Mouse (Mus musculus): ENCODE results near the gene Tspoap1. TPM values are rescaled to one million over a fixed set of nuclear protein-coding genes. Genes with fewer than 3 reads are reported as not detected.

Gene Tspoap1
- total and polyA plus RNA-seq, 3 experiments: 12.3 to 36.9 (median 12.8) TPM

DNA sequence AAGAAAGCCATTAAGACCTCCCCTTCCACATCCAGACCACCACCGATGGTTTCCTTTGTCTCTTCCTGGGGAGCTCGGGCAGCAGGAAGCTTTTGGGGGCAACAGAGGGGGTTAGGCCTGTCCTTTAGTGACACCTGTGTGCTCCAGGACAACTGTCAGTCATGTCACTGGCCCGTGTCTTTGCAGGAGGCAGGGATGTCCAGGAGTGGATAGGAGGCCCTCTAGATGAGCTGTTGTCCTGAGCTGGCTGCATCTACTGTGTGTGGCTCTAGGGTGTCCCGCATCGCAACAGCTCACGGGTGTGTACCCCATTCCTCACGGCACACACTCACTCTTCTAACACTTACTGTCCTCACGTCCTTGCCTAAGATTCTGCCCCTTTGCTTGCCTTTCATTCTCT is 7.1 kb upstream of the Tspoap1 start:
- no peak for TF ChIP-seq ZMIZ1 (IDR thresholded peaks at IDR 0.05; ENCODE audit: low read depth, low read length)
- TF ChIP-seq EP300 (IDR thresholded peaks at IDR 0.05; ENCODE audit: low read length): no peak
- TF ChIP-seq JUND (conservative IDR thresholded peaks at IDR 0.05; ENCODE audit: low read depth, low read length): no peak
- no peak for TF ChIP-seq ZNF384 (IDR thresholded peaks at IDR 0.05; ENCODE audit: low read depth, low read length)
- no peak for TF ChIP-seq UBTF (IDR thresholded peaks at IDR 0.05; ENCODE audit: low read depth, low read length)
- no peak for TF ChIP-seq SMC3 (IDR thresholded peaks at IDR 0.05; ENCODE audit: low read depth, low read length)
- TF ChIP-seq NRF1 (IDR thresholded peaks at IDR 0.05; ENCODE audit: low read depth, low read length): no peak
- no peak for TF ChIP-seq POLR2AphosphoS2 (IDR thresholded peaks at IDR 0.05; ENCODE audit: low read depth, low read length)
- TF ChIP-seq MAFK (IDR thresholded peaks at IDR 0.05; ENCODE audit: insufficient replicate concordance, low read length): no peak
- TF ChIP-seq CHD1 (IDR thresholded peaks at IDR 0.05; ENCODE audit: low read depth, low read length): no peak
- no peak for TF ChIP-seq HCFC1 (IDR thresholded peaks at IDR 0.05; ENCODE audit: low read depth, low read length)
- TF ChIP-seq IRF4 (IDR thresholded peaks at IDR 0.05; ENCODE audit: low read depth, low read length): no peak
- TF ChIP-seq ZKSCAN1 (IDR thresholded peaks at IDR 0.05; ENCODE audit: borderline replicate concordance, low read depth, low read length): no peak
- TF ChIP-seq TCF12 (IDR thresholded peaks at IDR 0.05; ENCODE audit: low read depth, low read length): no peak
- TF ChIP-seq POLR2A (IDR thresholded peaks at IDR 0.05; ENCODE audit: low read depth, low read length): no peak
- no peak for TF ChIP-seq PAX5 (IDR thresholded peaks at IDR 0.05; ENCODE audit: low read length)
- no peak for DNase-seq (ENCODE audit: extremely low read depth)
- Histone ChIP-seq H3K27ac (ENCODE audit: insufficient read depth, low read depth) (peak overlapping the region; percentile 95), H3K4me1 (ENCODE audit: control insufficient read depth in 1 of 2, insufficient read depth in 2 of 2) (peaks cover 19 to 55% of the 10 kb centered on the region in 2 experiments), H3K9ac (ENCODE audit: insufficient read depth, low read depth) (peak overlapping the region; percentile 61), H3K4me2 (ENCODE audit: insufficient read depth, low read depth, poor library complexity, severe bottlenecking) (peak overlapping the region; percentile 85), H3K27me3 (replicated peaks) (no peaks in the 10 kb centered on the region), H3K79me2 (replicated peaks; ENCODE audit: control insufficient read depth, extremely low read depth, insufficient read depth, poor library complexity, severe bottlenecking) (peaks cover 34% of the 10 kb centered on the region), H3K4me3 (replicated peaks in 1 of 3; ENCODE audit: low read depth in 2 of 3, low read length in 2 of 3, poor library complexity in 1 of 3) (peak overlapping the region in 2 of 3 experiments; percentile 16 to 81), H3K9me3 (replicated peaks; ENCODE audit: low read length) (no peaks in the 10 kb centered on the region), H3K36me3 (replicated peaks in 1 of 2; ENCODE audit: control insufficient read depth in 1 of 2, insufficient read depth in 1 of 2, low read length in 1 of 2) (peaks cover 17 to 19% of the 10 kb centered on the region in 2 experiments)
- in situ Hi-C loops (cut with MboI; ENCODE audit: low pct_ligation_motif_present, low pct_unique_long_range_greater_than_20kb, low sequenced_read_pairs) (loop anchor here (5.0 kb wide), 1 partner anchor 91 kb away; the partner anchor contains the start of gene Rnf43), dilution Hi-C loops (cut with MboI; ENCODE audit: extremely low pct_ligation_motif_present, extremely low pct_unique_long_range_greater_than_20kb, low sequenced_read_pairs) (no loop called here)

DNA sequence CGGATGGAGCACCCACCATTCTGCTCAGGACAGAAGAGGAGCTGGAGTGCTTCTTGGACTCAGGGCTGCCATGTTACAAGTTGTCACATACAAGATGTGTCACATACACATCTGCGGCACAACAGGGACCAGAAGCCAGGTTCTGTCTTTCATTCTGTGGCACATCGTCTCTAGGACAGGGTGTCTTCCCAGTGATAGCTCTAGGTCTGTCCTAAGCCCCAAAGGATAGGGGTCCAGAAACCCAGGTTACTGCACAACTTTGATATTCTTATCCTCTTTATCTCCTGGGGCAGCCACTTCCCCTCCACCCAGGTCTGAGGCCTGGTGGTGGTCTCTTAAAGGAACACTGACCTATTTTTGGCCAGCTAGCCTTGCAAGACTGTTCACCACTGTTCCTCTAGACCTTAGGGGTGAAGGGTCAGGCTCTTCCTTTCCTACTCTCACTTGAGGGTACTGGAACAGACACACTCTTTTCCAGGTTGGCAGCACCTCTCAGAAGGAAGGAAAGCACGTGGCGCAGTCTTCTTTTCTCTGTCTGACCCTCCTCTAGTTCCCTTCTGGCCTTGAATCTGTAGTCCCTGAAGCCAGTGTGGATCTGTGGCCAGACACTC is 6.3 kb upstream of the Tspoap1 start:
- Histone ChIP-seq H3K36me3 (replicated peaks in 1 of 2; ENCODE audit: control insufficient read depth in 1 of 2, insufficient read depth in 1 of 2, low read length in 1 of 2) (peaks cover 21 to 22% of the 10 kb centered on the region in 2 experiments), H3K4me1 (ENCODE audit: control insufficient read depth in 1 of 2, insufficient read depth in 2 of 2) (peaks cover 20 to 59% of the 10 kb centered on the region in 2 experiments), H3K4me2 (ENCODE audit: insufficient read depth, low read depth, poor library complexity, severe bottlenecking) (peak overlapping the region; percentile 85), H3K79me2 (replicated peaks; ENCODE audit: control insufficient read depth, extremely low read depth, insufficient read depth, poor library complexity, severe bottlenecking) (peaks cover 34% of the 10 kb centered on the region), H3K9ac (ENCODE audit: insufficient read depth, low read depth) (peak overlapping the region; percentile 61), H3K27me3 (replicated peaks) (no peaks in the 10 kb centered on the region), H3K27ac (ENCODE audit: insufficient read depth, low read depth) (peak overlapping the region; percentile 95), H3K4me3 (replicated peaks in 1 of 3; ENCODE audit: low read depth in 2 of 3, low read length in 2 of 3, poor library complexity in 1 of 3) (peak overlapping the region in 2 of 3 experiments; percentile 7 to 81), H3K9me3 (replicated peaks; ENCODE audit: low read length) (no peaks in the 10 kb centered on the region)
- peak; percentile 44 for DNase-seq (ENCODE audit: extremely low read depth)
- dilution Hi-C loops (cut with MboI; ENCODE audit: extremely low pct_ligation_motif_present, extremely low pct_unique_long_range_greater_than_20kb, low sequenced_read_pairs) (no loop called here), in situ Hi-C loops (cut with MboI; ENCODE audit: low pct_ligation_motif_present, low pct_unique_long_range_greater_than_20kb, low sequenced_read_pairs) (loop anchor here (5.0 kb wide), 1 partner anchor 92 kb away; the partner anchor contains the start of gene Rnf43)
- TF ChIP-seq POLR2A (IDR thresholded peaks at IDR 0.05; ENCODE audit: low read depth, low read length) (peak; percentile 16; the same call in 1 of the 2 replicates), BHLHE40 (IDR thresholded peaks at IDR 0.05; ENCODE audit: low read depth, low read length) (no peak)

Measured in CH12.LX (cell line).